Mouse (Mus musculus) frontal cortex, postnatal 36 days (tissue): ENCODE measurements around the gene Zfp747.

Source experiments
- DNase-seq, 2 experiments: peaks; one replicate each; pipeline ENCODE4 v3.0.0; 2022; ENCODE audit warnings: low spot score in 2 of 2

The Zfp747 gene

GRCm38 (mm10) chr7:127326685-127327084, 49.2 kb downstream of the Zfp747 start:
- peak; percentile 44 to 57 for DNase-seq

GRCm38 (mm10) chr7:127325550-127325949, 50.3 kb downstream of the Zfp747 start:
- no peak for DNase-seq

DNA sequence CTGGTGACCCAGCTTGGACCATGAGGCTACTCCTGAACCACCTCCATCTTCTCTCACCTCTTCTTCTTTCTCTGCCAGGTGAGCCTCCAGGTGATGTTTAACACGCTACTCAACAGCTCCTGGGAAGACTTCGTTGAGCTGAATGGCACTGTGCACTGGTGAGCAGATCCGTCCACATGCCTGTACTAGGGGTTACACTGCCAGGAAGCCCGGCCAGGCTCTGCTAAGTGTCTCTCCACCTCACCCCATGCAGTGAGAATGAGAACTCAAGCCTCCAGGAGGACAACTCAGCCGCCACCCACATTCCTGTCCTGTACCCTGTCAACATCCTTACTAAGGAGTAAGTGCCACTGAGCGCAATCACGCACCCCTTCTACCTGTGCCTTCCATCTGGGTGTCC, 50.9 kb downstream of the Zfp747 start:
- DNase-seq = no peak
